Mouse (Mus musculus) layer of hippocampus, adult 2 months (tissue): ENCODE measurements around the gene Ncstn. TPM values are rescaled to one million over a fixed set of nuclear protein-coding genes. Genes with fewer than 3 reads are reported as not detected.

Source experiments
- DNase-seq, 2 experiments: peaks; one replicate each; pipeline ENCODE4 v3.0.0; 2022; ENCODE audit warnings: low spot score in 2 of 2
- H3K27ac ChIP-seq: fragments of 200-600 bp; 2 replicates; pipeline ENCODE4 v1.8.1; 2022
- H3K4me3 ChIP-seq: fragments of 200-600 bp; 2 replicates; pipeline ENCODE4 v1.8.1; 2022; ENCODE audit warnings: mild to moderate bottlenecking
- CTCF ChIP-seq: fragments of 200-600 bp; conservative IDR thresholded peaks from 2 replicates; pipeline ENCODE4 v1.8.1; 2022; ENCODE audit warnings: antibody characterized with exemption, mild to moderate bottlenecking, moderate library complexity
- total RNA-seq, 2 experiments: library from RNA; stranded (reverse); gene quantifications; 2 replicates each; pipeline ENCODE4 v1.2.3; 2021

Ncstn gene
- total RNA-seq, 2 experiments from 2014 or later = 58.1 to 63.3 TPM

GRCm38 (mm10) chr1:172107777-172108477, 25.3 kb upstream of the Ncstn start:
- peak overlapping the region; percentile 11; the same call in 1 of the 2 replicates for H3K27ac ChIP-seq
- H3K4me3 ChIP-seq = no peak overlapping the region
- DNase-seq = no peak
- no peak for TF ChIP-seq CTCF

- no peak overlapping the region for H3K4me3 ChIP-seq
- no peak overlapping the region for H3K27ac ChIP-seq
- DNase-seq = no peak
- peak; percentile 46 for TF ChIP-seq CTCF
Measured at GRCm38 (mm10) chr1:172105101-172105500, 22.5 kb upstream of the Ncstn start.

- H3K27ac ChIP-seq = no peak overlapping the region
- no peak for TF ChIP-seq CTCF
- H3K4me3 ChIP-seq = no peak overlapping the region
- no peak for DNase-seq
Measured at GRCm38 (mm10) chr1:172103619-172104018, 21.0 kb upstream of the Ncstn start.

- TF ChIP-seq CTCF = no peak
- Histone ChIP-seq H3K4me3 (no peak overlapping the region), H3K27ac (no peak overlapping the region)
- no peak for DNase-seq
Measured at GRCm38 (mm10) chr1:172099325-172100033, 16.9 kb upstream of the Ncstn start.

- DNase-seq = no peak
- no peak overlapping the region for H3K27ac ChIP-seq
- TF ChIP-seq CTCF = no peak
- no peak overlapping the region for H3K4me3 ChIP-seq
Measured at GRCm38 (mm10) chr1:172095202-172095601, 12.6 kb upstream of the Ncstn start.

GRCm38 (mm10) chr1:172094295-172094694, 11.7 kb upstream of the Ncstn start:
- H3K4me3 ChIP-seq = no peak overlapping the region
- no peak for TF ChIP-seq CTCF
- H3K27ac ChIP-seq = no peak overlapping the region
- no peak for DNase-seq

- Histone ChIP-seq H3K27ac (no peak overlapping the region), H3K4me3 (no peak overlapping the region)
- no peak for TF ChIP-seq CTCF
- DNase-seq = no peak
Measured at GRCm38 (mm10) chr1:172093522-172093921, 10.9 kb upstream of the Ncstn start.

GRCm38 (mm10) chr1:172082899-172083445, 377 bp upstream of the Ncstn start:
- no peak for DNase-seq
- Histone ChIP-seq H3K4me3 (peak overlapping the region; percentile 87), H3K27ac (peak overlapping the region; percentile 93)
- no peak for TF ChIP-seq CTCF

GRCm38 (mm10) chr1:172077981-172078380, 4.6 kb downstream of the Ncstn start:
- no peak for DNase-seq
- no peak overlapping the region for H3K27ac ChIP-seq
- no peak for TF ChIP-seq CTCF
- H3K4me3 ChIP-seq = no peak overlapping the region

- no peak for DNase-seq
- no peak for TF ChIP-seq CTCF
- Histone ChIP-seq H3K4me3 (no peak overlapping the region), H3K27ac (no peak overlapping the region)
Measured at GRCm38 (mm10) chr1:172072604-172073003, 10.0 kb downstream of the Ncstn start.

GRCm38 (mm10) chr1:172071556-172071955, 11.0 kb downstream of the Ncstn start:
- H3K27ac ChIP-seq = no peak overlapping the region

GRCm38 (mm10) chr1:172070227-172070626, 12.4 kb downstream of the Ncstn start:
- DNase-seq = no peak
- no peak overlapping the region for H3K4me3 ChIP-seq
- no peak for TF ChIP-seq CTCF

More at GRCm38 (mm10) chr1:172071556-172071955, 11.0 kb downstream of the Ncstn start:
- no peak for DNase-seq
- TF ChIP-seq CTCF = no peak
- H3K4me3 ChIP-seq = no peak overlapping the region

GRCm38 (mm10) chr1:172064613-172065141, 17.9 kb downstream of the Ncstn start:
- TF ChIP-seq CTCF = peak; percentile 34; the same call in 1 of the 2 replicates
- DNase-seq = peak in 1 of 2 experiments; percentile 30
- peak overlapping the region; percentile 79 for H3K27ac ChIP-seq

More at GRCm38 (mm10) chr1:172070227-172070626, 12.4 kb downstream of the Ncstn start:
- no peak overlapping the region for H3K27ac ChIP-seq

More at GRCm38 (mm10) chr1:172064613-172065141, 17.9 kb downstream of the Ncstn start:
- H3K4me3 ChIP-seq = no peak overlapping the region
